Mouse (Mus musculus) hindbrain, embryonic 11.5 days (tissue): ENCODE measurements around the gene Dpp3. TPM values are rescaled to one million over a fixed set of nuclear protein-coding genes. Genes with fewer than 3 reads are reported as not detected.

Experiments
- polyA plus RNA-seq: library from polyadenylated mRNA; unstranded; fragments of >200 nt; fragmentation: Nextera tagmentation; extraction: Ambion mirVana; gene quantifications from 2 replicates; pipeline ENCODE4 v1.2.1, GENCODE M21; 2014

Gene Dpp3
- polyA plus RNA-seq, 1 experiment from 2014 or later: 125 TPM

Other genes with a start within 250 kb of the Dpp3 start
- gene Gm960, start 229.6 kb downstream of the Dpp3 start, polyA plus RNA-seq: 2.7 and 4.9 TPM in 2 replicates
- 17.4 and 18.7 TPM in 2 replicates for gene Sptbn2, start 217.1 kb downstream of the Dpp3 start, polyA plus RNA-seq
- gene Rbm4b, start 171.8 kb downstream of the Dpp3 start, polyA plus RNA-seq: 146 and 154 TPM in 2 replicates
- gene Rbm4, start 134.4 kb downstream of the Dpp3 start, polyA plus RNA-seq: 107 and 117 TPM in 2 replicates
- 22.4 and 37.1 TPM in 2 replicates for gene Gm21992, start 116.7 kb downstream of the Dpp3 start, polyA plus RNA-seq
- 92.9 and 98.4 TPM in 2 replicates for gene Rbm14, start 116.7 kb downstream of the Dpp3 start, polyA plus RNA-seq
- 39.1 and 43.7 TPM in 2 replicates for gene Ccs, start 89.0 kb downstream of the Dpp3 start, polyA plus RNA-seq
- 0.33 and 0.34 TPM in 2 replicates for gene Ccdc87, start 88.9 kb downstream of the Dpp3 start, polyA plus RNA-seq
- gene Ctsf, start 73.2 kb downstream of the Dpp3 start, polyA plus RNA-seq: 38.5 and 40.9 TPM in 2 replicates
- gene Actn3, start 50.4 kb downstream of the Dpp3 start, polyA plus RNA-seq: 1.4 and 3.2 TPM in 2 replicates
- gene Zdhhc24, start 49.6 kb downstream of the Dpp3 start, polyA plus RNA-seq: 14.1 and 16.3 TPM in 2 replicates
- 8.1 and 11.6 TPM in 2 replicates for gene Bbs1, start 21.7 kb downstream of the Dpp3 start, polyA plus RNA-seq
- gene Peli3, start 14.8 kb upstream of the Dpp3 start, polyA plus RNA-seq: 1.7 and 3.0 TPM in 2 replicates
- gene Mrpl11, start 33.9 kb upstream of the Dpp3 start, polyA plus RNA-seq: 153 and 158 TPM in 2 replicates
- gene Npas4, start 62.0 kb upstream of the Dpp3 start, polyA plus RNA-seq: 0.06 and 0.07 TPM in 2 replicates
- 3.8 and 4.1 TPM in 2 replicates for gene Slc29a2, start 95.6 kb upstream of the Dpp3 start, polyA plus RNA-seq
- gene B4gat1, start 110.5 kb upstream of the Dpp3 start, polyA plus RNA-seq: 35.4 and 45.2 TPM in 2 replicates
- 0.73 and 2.3 TPM in 2 replicates for gene AC124502.3, start 110.6 kb upstream of the Dpp3 start, polyA plus RNA-seq
- gene Brms1, start 113.1 kb upstream of the Dpp3 start, polyA plus RNA-seq: 62.0 and 66.1 TPM in 2 replicates
- gene Rin1, start 122.2 kb upstream of the Dpp3 start, polyA plus RNA-seq: 0.80 and 1.7 TPM in 2 replicates
- 26.8 and 27.9 TPM in 2 replicates for gene Cd248, start 139.8 kb upstream of the Dpp3 start, polyA plus RNA-seq
- gene Tmem151a, start 157.2 kb upstream of the Dpp3 start, polyA plus RNA-seq: 1.6 and 1.8 TPM in 2 replicates
- 75.6 and 81.3 TPM in 2 replicates for gene Yif1a, start 160.3 kb upstream of the Dpp3 start, polyA plus RNA-seq
- gene Cnih2, start 170.2 kb upstream of the Dpp3 start, polyA plus RNA-seq: 126 and 128 TPM in 2 replicates
- gene Rab1b, start 178.8 kb upstream of the Dpp3 start, polyA plus RNA-seq: 217 and 230 TPM in 2 replicates
- gene Klc2, start 190.3 kb upstream of the Dpp3 start, polyA plus RNA-seq: 34.6 and 36.5 TPM in 2 replicates